Mouse (Mus musculus) forebrain, embryonic 14.5 days (tissue): ENCODE measurements around the gene Atp6v0b. TPM values are rescaled to one million over a fixed set of nuclear protein-coding genes. Genes with fewer than 3 reads are reported as not detected.

ENCODE experiments used
- ATAC-seq: fragments of 200-750 bp; cut with Nextera tagmentation; 2 replicates; pipeline ENCODE4 v1.8.0; 2017; ENCODE audit warnings: mild to moderate bottlenecking, moderate library complexity
- DNase-seq: peaks from one replicate; pipeline ENCODE4 v3.0.0-alpha.2; 2015; ENCODE audit warnings: low spot score
- H3K27ac ChIP-seq: fragments of 300-500 bp; sonication (generic); 2 replicates; pipeline ENCODE4 v1.5.1; 2014; ENCODE audit warnings: low read depth, mild to moderate bottlenecking, control low read depth, low read length, moderate library complexity
- H3K27me3 ChIP-seq: fragments of 300-500 bp; sonication (generic); replicated peaks from 2 replicates; pipeline ENCODE4 v1.6.1; 2014; ENCODE audit warnings: low read length, control low read depth, mixed read lengths; ENCODE audit not compliant: control insufficient read depth, insufficient read depth
- H3K36me3 ChIP-seq: fragments of 300-500 bp; sonication (generic); 2 replicates; pipeline ENCODE4 v1.6.1; 2014; ENCODE audit warnings: low read length, control low read depth; ENCODE audit not compliant: control insufficient read depth, insufficient read depth
- H3K4me1 ChIP-seq: fragments of 300-500 bp; sonication (generic); 2 replicates; pipeline ENCODE4 v1.6.1; 2014; ENCODE audit warnings: antibody characterized with exemption, low read length, control low read depth; ENCODE audit not compliant: control insufficient read depth, insufficient read depth
- H3K4me2 ChIP-seq: fragments of 300-500 bp; sonication (generic); 2 replicates; pipeline ENCODE4 v1.6.1; 2014; ENCODE audit warnings: mild to moderate bottlenecking, control low read depth, low read length
- H3K4me3 ChIP-seq: fragments of 300-500 bp; sonication (generic); 2 replicates; pipeline ENCODE4 v1.5.1; 2014; ENCODE audit warnings: low read depth, low read length, control low read depth
- H3K9ac ChIP-seq: fragments of 300-500 bp; sonication (generic); 2 replicates; pipeline ENCODE4 v1.6.1; 2014; ENCODE audit warnings: mild to moderate bottlenecking, low read length, control low read depth, moderate library complexity
- H3K9me3 ChIP-seq: fragments of 300-500 bp; sonication (generic); replicated peaks from 2 replicates; pipeline ENCODE4 v1.6.1; 2016; ENCODE audit warnings: low read length, control low read depth, mixed read lengths; ENCODE audit not compliant: control insufficient read depth
- WGBS: fragments of 180-500 bp; shearing (Covaris S2); extraction: QIAGEN DNeasy Blood & Tissue Kit; methylation state at CpG from one replicate; pipeline ENCODE4 v1.1.7; 2014; 5-methylcytosine and 5-hydroxymethylcytosine counted together
- polyA plus RNA-seq: library from polyadenylated mRNA; unstranded; fragments of >200 nt; fragmentation: Nextera tagmentation; extraction: Ambion mirVana; gene quantifications from 2 replicates; pipeline ENCODE4 v1.2.1, GENCODE M21; 2014

The Atp6v0b gene
- polyA plus RNA-seq, 1 experiment from 2014 or later = 520 TPM

DNA sequence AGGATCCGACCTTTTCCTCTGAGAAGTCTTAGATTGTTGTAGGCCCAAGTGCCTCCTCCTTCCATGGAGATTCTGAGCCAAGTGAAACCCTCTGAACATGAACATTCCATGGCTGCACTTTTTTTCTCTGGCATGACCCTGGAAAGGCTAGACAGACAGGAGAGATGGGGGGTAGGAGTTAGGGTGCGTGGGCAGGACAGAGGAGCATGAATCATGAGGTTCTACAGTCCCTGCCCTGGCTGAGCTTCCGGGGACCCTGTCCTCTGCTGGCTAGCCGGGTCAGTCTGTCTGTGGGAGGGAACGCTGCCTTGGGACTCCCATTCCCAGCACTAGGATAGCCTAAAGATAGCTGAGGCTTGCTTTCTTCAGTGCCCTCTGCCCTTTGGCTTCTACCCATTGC, 42.7 kb downstream of the Atp6v0b start:
- H3K27ac ChIP-seq = no peak overlapping the region
- H3K27me3 ChIP-seq = no peaks in the 10 kb centered on the region
- H3K9ac ChIP-seq = no peak overlapping the region
- ATAC-seq (no peak), DNase-seq (no peak)
- no peak overlapping the region for H3K4me2 ChIP-seq
- peaks cover 7% of the 10 kb centered on the region; the same call in 1 of the 2 replicates for H3K4me1 ChIP-seq
- H3K36me3 ChIP-seq = no peaks in the 10 kb centered on the region
- WGBS = 81% methylated on average over 5 of the region's 5 CpGs
- H3K4me3 ChIP-seq = no peak overlapping the region
- no peaks in the 10 kb centered on the region for H3K9me3 ChIP-seq

DNA sequence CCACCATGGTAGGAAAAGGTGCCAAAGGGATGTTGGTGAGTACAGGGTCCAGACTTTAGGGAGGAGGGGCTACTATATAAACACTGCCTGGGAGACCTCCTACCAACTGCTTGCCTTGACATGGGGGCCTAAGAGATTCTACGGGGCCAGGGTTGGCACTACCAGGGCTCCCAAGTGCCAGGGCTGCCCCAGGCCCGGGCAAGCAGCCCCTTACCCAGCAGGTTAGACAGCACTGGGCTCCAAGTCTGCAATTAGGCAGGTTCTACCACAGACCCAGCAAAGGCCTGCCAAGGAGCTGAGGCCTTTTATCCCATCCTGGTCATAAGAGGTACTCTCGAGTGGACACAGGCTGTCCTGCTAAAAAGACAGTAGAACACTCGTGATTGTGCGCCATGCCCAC, 44.0 kb downstream of the Atp6v0b start:
- H3K4me2 ChIP-seq = no peak overlapping the region
- no peaks in the 10 kb centered on the region for H3K9me3 ChIP-seq
- DNase-seq = no peak
- 83% methylated on average over 5 of the region's 5 CpGs for WGBS
- H3K4me1 ChIP-seq = no peaks in the 10 kb centered on the region
- no peak overlapping the region for H3K9ac ChIP-seq
- H3K36me3 ChIP-seq = no peaks in the 10 kb centered on the region
- ATAC-seq = no peak
- H3K27me3 ChIP-seq = no peaks in the 10 kb centered on the region
- H3K27ac ChIP-seq = no peak overlapping the region
- H3K4me3 ChIP-seq = no peak overlapping the region

DNA sequence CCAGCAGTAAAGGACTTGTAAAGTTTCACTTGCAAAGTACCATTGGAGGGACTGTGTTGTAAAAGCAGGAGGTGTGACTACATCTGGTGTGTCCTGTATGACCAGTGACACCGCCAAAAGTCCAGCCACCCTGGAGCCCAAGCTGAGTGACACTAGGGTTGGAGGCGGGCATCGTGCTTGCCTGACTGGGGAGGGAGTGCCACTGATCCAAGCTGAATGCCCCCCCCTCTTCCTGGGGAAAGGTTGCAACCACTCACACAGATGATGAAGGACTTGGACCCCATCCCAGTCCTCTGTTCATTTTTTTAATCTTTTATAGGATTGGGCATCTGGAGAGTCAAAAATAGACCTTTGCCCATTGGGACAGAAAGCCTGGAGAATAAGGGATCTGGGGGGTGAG, 45.6 kb downstream of the Atp6v0b start:
- H3K4me1 ChIP-seq = peaks cover 2% of the 10 kb centered on the region; the same call in 1 of the 2 replicates
- no peak overlapping the region for H3K4me2 ChIP-seq
- DNase-seq (no peak), ATAC-seq (no peak)
- no peak overlapping the region for H3K9ac ChIP-seq
- H3K4me3 ChIP-seq = no peak overlapping the region
- no peak overlapping the region for H3K27ac ChIP-seq
- H3K36me3 ChIP-seq = no peaks in the 10 kb centered on the region
- H3K27me3 ChIP-seq = no peaks in the 10 kb centered on the region
- 91% methylated on average over 3 of the region's 3 CpGs for WGBS
- no peaks in the 10 kb centered on the region for H3K9me3 ChIP-seq

DNA sequence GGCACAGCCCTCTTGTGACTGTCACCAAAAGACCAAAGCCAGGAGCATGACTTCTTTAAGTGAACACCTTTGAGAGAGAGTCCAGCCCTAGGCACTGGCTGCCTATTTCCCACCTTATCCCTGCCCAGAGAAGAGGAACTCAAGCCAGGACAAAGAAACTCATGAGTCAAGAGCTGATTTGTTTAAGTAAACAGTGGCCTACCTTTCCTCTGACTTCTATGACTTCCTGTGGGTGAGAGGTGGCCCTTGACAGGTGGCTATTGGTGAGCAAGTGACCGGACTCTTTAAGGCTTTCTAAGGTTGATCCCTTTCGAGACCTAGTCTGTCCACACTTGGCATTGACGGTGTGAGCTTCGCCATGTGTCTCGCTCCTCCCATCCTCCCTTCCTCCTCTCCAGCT, 46.3 kb downstream of the Atp6v0b start:
- Histone ChIP-seq H3K4me1 (peaks cover 2% of the 10 kb centered on the region; the same call in 1 of the 2 replicates), H3K27me3 (no peaks in the 10 kb centered on the region), H3K4me3 (no peak overlapping the region), H3K9ac (no peak overlapping the region), H3K36me3 (no peaks in the 10 kb centered on the region), H3K4me2 (no peak overlapping the region), H3K9me3 (no peaks in the 10 kb centered on the region), H3K27ac (no peak overlapping the region)
- DNase-seq = no peak
- WGBS = 92% methylated on average over 5 of the region's 5 CpGs
- ATAC-seq = no peak

- 78% methylated on average over 6 of the region's 6 CpGs for WGBS
- no peak overlapping the region for H3K4me3 ChIP-seq
- peaks cover 2% of the 10 kb centered on the region; the same call in 1 of the 2 replicates for H3K4me1 ChIP-seq
- H3K36me3 ChIP-seq = no peaks in the 10 kb centered on the region
- ATAC-seq = no peak
- no peak overlapping the region for H3K4me2 ChIP-seq
- no peaks in the 10 kb centered on the region for H3K9me3 ChIP-seq
- H3K27ac ChIP-seq = no peak overlapping the region
- H3K9ac ChIP-seq = no peak overlapping the region
- no peak for DNase-seq
- no peaks in the 10 kb centered on the region for H3K27me3 ChIP-seq
Observed at GRCm38 (mm10) chr4:117839366-117839765, 47.8 kb downstream of the Atp6v0b start.

DNA sequence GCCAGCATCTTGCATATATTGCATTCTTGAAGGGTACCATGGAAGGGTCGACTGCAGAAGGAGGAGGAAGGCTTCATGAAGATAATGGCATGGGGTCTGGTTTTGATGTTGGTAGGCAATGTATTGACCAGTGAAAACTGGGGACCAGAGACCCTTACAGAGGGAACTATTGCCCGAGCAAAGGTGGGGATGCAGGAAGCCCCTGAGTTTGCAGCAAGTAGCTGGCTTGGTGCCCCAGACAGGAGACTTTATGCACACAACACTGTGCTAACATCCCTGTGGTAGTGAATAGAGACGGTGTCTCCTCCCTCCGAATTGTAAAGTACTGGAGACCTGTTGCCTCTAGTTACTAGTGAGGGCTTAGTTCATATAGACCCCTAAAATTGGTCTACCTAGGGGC, 49.9 kb downstream of the Atp6v0b start:
- H3K4me1 ChIP-seq = peaks cover 2% of the 10 kb centered on the region; the same call in 1 of the 2 replicates
- no peak overlapping the region for H3K9ac ChIP-seq
- H3K4me3 ChIP-seq = no peak overlapping the region
- H3K9me3 ChIP-seq = no peaks in the 10 kb centered on the region
- H3K27ac ChIP-seq = no peak overlapping the region
- no peaks in the 10 kb centered on the region for H3K36me3 ChIP-seq
- 67% methylated on average over 4 of the region's 4 CpGs for WGBS
- DNase-seq (no peak), ATAC-seq (no peak)
- H3K4me2 ChIP-seq = no peak overlapping the region
- H3K27me3 ChIP-seq = no peaks in the 10 kb centered on the region

- ATAC-seq = peak; percentile 90
Observed at GRCm38 (mm10) chr4:117836204-117836767, 50.8 kb downstream of the Atp6v0b start.

DNA sequence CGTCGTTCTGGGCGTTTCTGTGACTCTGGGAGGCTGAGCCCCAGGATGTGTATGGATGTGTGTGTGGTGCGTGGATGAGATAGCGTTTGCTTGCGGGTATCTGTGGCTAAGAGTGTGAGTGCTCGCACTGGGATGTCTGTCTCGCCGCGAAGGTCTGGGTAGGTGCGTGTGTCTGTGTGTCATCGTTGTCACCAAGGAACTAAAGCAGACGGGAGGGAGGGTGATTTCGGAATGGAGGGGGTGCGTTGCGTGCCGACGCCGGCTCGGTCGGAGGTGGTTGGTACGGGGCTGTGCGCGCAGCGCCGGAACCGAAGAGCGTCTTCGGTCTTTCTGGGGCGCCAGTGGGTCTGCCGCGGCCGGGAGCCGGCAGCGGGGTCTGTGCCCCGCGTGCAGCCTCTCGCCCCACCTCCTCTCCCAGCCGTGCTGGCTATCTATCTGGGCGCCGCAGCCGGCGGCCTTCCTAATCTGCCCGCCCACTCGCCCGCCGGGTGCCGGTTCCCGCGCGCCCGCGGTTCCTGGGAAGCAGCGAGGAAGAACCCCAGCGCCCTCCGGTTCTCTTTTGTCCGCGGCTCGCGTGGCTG, 51.5 kb downstream of the Atp6v0b start:
- ATAC-seq = peak; percentile 40
- H3K27me3 ChIP-seq = no peaks in the 10 kb centered on the region
- no peaks in the 10 kb centered on the region for H3K36me3 ChIP-seq
- peak overlapping the region; percentile 77 for H3K27ac ChIP-seq
- H3K9ac ChIP-seq = peak overlapping the region; percentile 82
- no peaks in the 10 kb centered on the region for H3K9me3 ChIP-seq
- H3K4me3 ChIP-seq = peak overlapping the region; percentile 71
- H3K4me1 ChIP-seq = peaks cover 2% of the 10 kb centered on the region; the same call in 1 of the 2 replicates
- 0% methylated on average over 60 of the region's 60 CpGs for WGBS
- DNase-seq = peak; percentile 48
- H3K4me2 ChIP-seq = peak overlapping the region; percentile 96

More at GRCm38 (mm10) chr4:117836204-117836767, 50.8 kb downstream of the Atp6v0b start:
- Histone ChIP-seq H3K9me3 (no peaks in the 10 kb centered on the region), H3K27me3 (no peaks in the 10 kb centered on the region), H3K27ac (peak overlapping the region; percentile 77), H3K4me3 (peak overlapping the region; percentile 71), H3K4me2 (peak overlapping the region; percentile 96), H3K4me1 (peaks cover 2% of the 10 kb centered on the region; the same call in 1 of the 2 replicates), H3K36me3 (no peaks in the 10 kb centered on the region), H3K9ac (peak overlapping the region; percentile 82)
- WGBS = under 1% methylated on average over 48 of the region's 48 CpGs
- peak; percentile 93 for DNase-seq

DNA sequence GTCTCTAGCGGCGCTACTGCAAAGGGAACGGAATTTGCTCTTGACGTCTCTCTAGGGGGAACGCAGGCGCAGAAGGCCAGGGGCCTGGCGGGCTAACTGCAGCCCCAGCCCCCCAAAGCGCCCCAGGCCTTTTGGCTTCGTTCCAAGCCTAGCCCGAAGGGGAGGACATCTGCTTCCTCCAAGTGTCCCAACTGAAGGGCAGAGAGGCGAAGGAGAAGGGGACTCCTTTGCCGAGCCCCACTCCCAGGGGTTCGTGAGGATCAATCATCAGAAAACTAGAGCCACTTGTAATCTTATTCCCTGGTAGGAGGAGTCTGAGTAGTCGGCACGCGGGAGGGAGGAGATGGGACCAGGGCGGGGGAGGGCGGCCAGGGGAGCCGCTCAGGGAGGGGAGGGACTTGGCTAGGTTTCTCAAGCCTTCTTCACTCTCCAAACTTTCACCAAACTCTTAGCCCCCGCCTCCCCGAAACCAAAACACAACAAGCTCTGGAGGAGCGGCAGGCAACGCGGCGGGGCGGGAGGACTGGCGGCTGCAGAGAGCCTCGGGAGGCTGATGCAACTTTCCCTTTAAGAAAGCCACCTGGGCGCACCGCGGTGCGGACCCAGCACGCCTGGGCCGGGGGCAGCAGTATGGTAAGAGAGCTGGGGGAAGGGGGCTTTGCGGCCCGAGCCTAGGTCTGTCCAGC, 52.1 kb downstream of the Atp6v0b start:
- Histone ChIP-seq H3K9ac (peak overlapping the region; percentile 82), H3K4me1 (peaks cover 2% of the 10 kb centered on the region), H3K27ac (peak overlapping the region; percentile 77), H3K4me2 (peak overlapping the region; percentile 96), H3K27me3 (no peaks in the 10 kb centered on the region), H3K4me3 (peak overlapping the region; percentile 71), H3K9me3 (no peaks in the 10 kb centered on the region), H3K36me3 (no peaks in the 10 kb centered on the region)
- WGBS = 1% methylated on average over 35 of the region's 36 CpGs
- DNase-seq = peak; percentile 85
- ATAC-seq = peak; percentile 36
